Mouse (Mus musculus) embryonic facial prominence, embryonic 12.5 days (tissue): Measurements from ENCODE around the gene Tceanc2. TPM values are rescaled to one million over a fixed set of nuclear protein-coding genes. Genes with fewer than 3 reads are reported as not detected.
"Not testable (repeated sequence)": the region's sequence is repeated elsewhere in the genome, so short reads cannot be mapped to it uniquely, and the experiment has no call there.

Source experiments
- ATAC-seq: fragments of 200-750 bp; cut with Nextera tagmentation; 2 replicates; pipeline ENCODE4 v1.8.0; 2017; ENCODE audit not compliant: insufficient number of reproducible peaks, insufficient read depth, low FRiP score, low TSS enrichment
- H3K27ac ChIP-seq: fragments of 300-500 bp; sonication (generic); 2 replicates; pipeline ENCODE4 v1.5.1; 2016; ENCODE audit warnings: mild to moderate bottlenecking
- H3K27me3 ChIP-seq: fragments of 300-500 bp; sonication (generic); 2 replicates; pipeline ENCODE4 v1.6.1; 2016; ENCODE audit warnings: mild to moderate bottlenecking, moderate library complexity
- H3K36me3 ChIP-seq: fragments of 300-500 bp; sonication (generic); 2 replicates; pipeline ENCODE4 v1.6.1; 2016; ENCODE audit warnings: mild to moderate bottlenecking
- H3K4me1 ChIP-seq: fragments of 300-500 bp; sonication (generic); 2 replicates; pipeline ENCODE4 v1.6.1; 2016
- H3K4me2 ChIP-seq: fragments of 300-500 bp; sonication (generic); replicated peaks from 2 replicates; pipeline ENCODE4 v1.6.1; 2016; ENCODE audit warnings: mild to moderate bottlenecking, moderate library complexity
- H3K4me3 ChIP-seq: fragments of 300-500 bp; sonication (generic); 2 replicates; pipeline ENCODE4 v1.5.1; 2016; ENCODE audit warnings: mild to moderate bottlenecking
- H3K9ac ChIP-seq: fragments of 300-500 bp; sonication (generic); 2 replicates; pipeline ENCODE4 v1.6.1; 2016; ENCODE audit warnings: mild to moderate bottlenecking, moderate library complexity
- H3K9me3 ChIP-seq: fragments of 300-500 bp; sonication (generic); 2 replicates; pipeline ENCODE4 v1.6.1; 2016; ENCODE audit warnings: mild to moderate bottlenecking, moderate library complexity
- WGBS: fragments of 180-500 bp; shearing (Covaris S2); methylation state at CpG from one replicate; pipeline ENCODE4 v1.1.7; 2016; 5-methylcytosine and 5-hydroxymethylcytosine counted together
- polyA plus RNA-seq: library from polyadenylated mRNA; unstranded; fragments of >200 nt; fragmentation: Nextera tagmentation; extraction: Ambion mirVana; gene quantifications from 2 replicates; pipeline ENCODE4 v1.2.1, GENCODE M21; 2016

The Tceanc2 gene
- polyA plus RNA-seq, 1 experiment from 2014 or later: 24.7 TPM

GRCm38 (mm10) chr4:107124376-107124775, 54.5 kb downstream of the Tceanc2 start:
- H3K9ac ChIP-seq: no peak overlapping the region
- 58% methylated on average over 7 of the region's 7 CpGs for WGBS
- no peak overlapping the region for H3K4me2 ChIP-seq
- H3K4me3 ChIP-seq: no peak overlapping the region
- H3K27me3 ChIP-seq: no peaks in the 10 kb centered on the region
- peaks cover 22% of the 10 kb centered on the region for H3K4me1 ChIP-seq
- H3K27ac ChIP-seq: no peak overlapping the region
- no peaks in the 10 kb centered on the region for H3K9me3 ChIP-seq
- H3K36me3 ChIP-seq: no peaks in the 10 kb centered on the region
- ATAC-seq: no peak

DNA sequence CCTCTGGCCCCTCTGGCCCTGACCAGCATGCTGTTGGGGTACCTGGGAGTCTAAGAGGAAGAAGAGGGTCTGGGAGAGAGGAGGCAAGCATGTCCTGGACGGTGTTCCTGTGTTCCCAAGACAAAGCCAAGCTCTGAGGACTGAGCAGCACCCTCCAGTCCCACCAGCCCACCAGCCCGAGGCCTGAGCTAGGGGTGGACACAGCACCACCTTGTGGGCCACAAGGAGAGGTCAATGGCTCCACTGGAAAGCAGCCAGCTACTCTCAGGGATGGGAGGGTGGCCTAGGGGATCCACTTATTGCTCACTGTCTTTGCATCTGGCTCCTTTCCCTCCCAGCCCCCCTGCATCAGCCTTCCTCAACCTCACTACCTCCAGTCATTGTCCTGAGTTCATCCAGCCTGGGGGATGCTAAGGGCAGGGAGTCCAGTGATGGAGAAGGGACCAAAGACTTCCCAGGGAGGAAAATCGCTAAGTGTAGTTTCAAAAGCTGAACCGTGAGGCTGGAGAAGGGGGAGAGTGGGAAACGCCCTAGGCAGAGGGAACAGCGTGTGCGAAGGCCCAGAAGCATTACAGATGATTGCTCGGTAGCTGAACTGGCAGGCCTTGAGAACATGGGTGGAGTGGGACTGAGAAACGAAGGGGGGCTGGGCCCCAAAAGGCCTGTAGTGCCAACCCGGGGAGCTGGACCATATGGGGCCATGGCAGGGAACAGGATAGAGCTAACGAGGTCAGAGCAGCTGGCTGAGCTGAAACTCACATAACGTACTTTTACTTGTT, 57.6 kb downstream of the Tceanc2 start:
- no peak overlapping the region for H3K27ac ChIP-seq
- ATAC-seq: 0 out of 2 replicates have a peak, but pooled peaks have one; percentile 29
- H3K36me3 ChIP-seq: no peaks in the 10 kb centered on the region
- H3K9me3 ChIP-seq: no peaks in the 10 kb centered on the region
- 53% methylated on average over 12 of the region's 12 CpGs for WGBS
- H3K4me3 ChIP-seq: no peak overlapping the region
- no peaks in the 10 kb centered on the region for H3K27me3 ChIP-seq
- peaks cover 8% of the 10 kb centered on the region for H3K4me1 ChIP-seq
- H3K4me2 ChIP-seq: no peak overlapping the region
- H3K9ac ChIP-seq: no peak overlapping the region

DNA sequence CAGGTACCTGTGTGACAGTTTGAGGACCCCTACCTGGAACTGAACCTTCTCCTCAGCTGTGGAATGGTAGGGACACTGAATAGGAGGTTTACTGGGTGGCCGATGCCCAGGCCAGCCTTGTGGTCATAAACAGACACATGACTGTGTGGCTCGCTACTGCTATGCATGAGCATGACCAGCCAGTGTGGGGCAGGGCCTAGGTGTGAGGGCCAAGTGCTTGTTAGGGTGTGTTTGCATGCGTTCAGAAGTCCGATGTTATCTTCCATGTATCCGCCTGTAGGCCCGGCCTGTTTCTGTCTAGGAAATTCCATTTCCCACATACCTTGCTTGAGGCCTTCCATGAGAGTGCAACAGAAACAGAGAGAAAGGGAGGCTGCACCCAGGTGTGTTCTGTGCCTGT, 58.2 kb downstream of the Tceanc2 start:
- H3K27ac ChIP-seq: no peak overlapping the region
- WGBS: 87% methylated on average over 6 of the region's 6 CpGs

GRCm38 (mm10) chr4:107119056-107119455, 59.9 kb downstream of the Tceanc2 start:
- no peak overlapping the region for H3K4me2 ChIP-seq
- no peaks in the 10 kb centered on the region for H3K9me3 ChIP-seq
- no peak overlapping the region for H3K4me3 ChIP-seq
- no peaks in the 10 kb centered on the region for H3K36me3 ChIP-seq
- H3K27ac ChIP-seq: no peak overlapping the region
- H3K27me3 ChIP-seq: no peaks in the 10 kb centered on the region
- no peak for ATAC-seq
- WGBS: 57% methylated on average over 4 of the region's 4 CpGs
- H3K9ac ChIP-seq: no peak overlapping the region
- no peaks in the 10 kb centered on the region; the same call in 1 of the 2 replicates for H3K4me1 ChIP-seq

More for the DNA sequence above, 58.2 kb downstream of the Tceanc2 start:
- no peaks in the 10 kb centered on the region for H3K9me3 ChIP-seq
- H3K4me2 ChIP-seq: no peak overlapping the region
- H3K4me1 ChIP-seq: peaks cover 8% of the 10 kb centered on the region
- H3K4me3 ChIP-seq: no peak overlapping the region
- no peaks in the 10 kb centered on the region for H3K36me3 ChIP-seq
- H3K27me3 ChIP-seq: no peaks in the 10 kb centered on the region
- ATAC-seq: no peak
- no peak overlapping the region for H3K9ac ChIP-seq

- Histone ChIP-seq H3K27ac (no peak overlapping the region), H3K4me3 (no peak overlapping the region), H3K36me3 (no peaks in the 10 kb centered on the region), H3K9me3 (no peaks in the 10 kb centered on the region), H3K9ac (no peak overlapping the region), H3K4me2 (no peak overlapping the region), H3K27me3 (no peaks in the 10 kb centered on the region), H3K4me1 (no peaks in the 10 kb centered on the region)
- WGBS: 81% methylated on average over 2 of the region's 2 CpGs
- no peak for ATAC-seq
Observed at GRCm38 (mm10) chr4:107117741-107118385, 61.1 kb downstream of the Tceanc2 start.

- H3K27ac ChIP-seq: no peak overlapping the region
- no peaks in the 10 kb centered on the region for H3K4me1 ChIP-seq
- no peak overlapping the region for H3K4me3 ChIP-seq
- H3K9me3 ChIP-seq: no peaks in the 10 kb centered on the region
- ATAC-seq: no peak
- no peak overlapping the region for H3K9ac ChIP-seq
- H3K36me3 ChIP-seq: no peaks in the 10 kb centered on the region
- no peaks in the 10 kb centered on the region for H3K27me3 ChIP-seq
- H3K4me2 ChIP-seq: no peak overlapping the region
- 43% methylated on average over 8 of the region's 8 CpGs for WGBS
Observed at GRCm38 (mm10) chr4:107114278-107114677, 64.6 kb downstream of the Tceanc2 start.

- not testable (repeated sequence) for H3K4me3 ChIP-seq, H3K27me3 ChIP-seq, H3K27ac ChIP-seq, ATAC-seq, H3K4me2 ChIP-seq, H3K4me1 ChIP-seq, H3K9ac ChIP-seq, H3K9me3 ChIP-seq, H3K36me3 ChIP-seq
- WGBS: 95% methylated on average over 6 of the region's 6 CpGs
Observed at GRCm38 (mm10) chr4:107109181-107109580, 69.7 kb downstream of the Tceanc2 start.

DNA sequence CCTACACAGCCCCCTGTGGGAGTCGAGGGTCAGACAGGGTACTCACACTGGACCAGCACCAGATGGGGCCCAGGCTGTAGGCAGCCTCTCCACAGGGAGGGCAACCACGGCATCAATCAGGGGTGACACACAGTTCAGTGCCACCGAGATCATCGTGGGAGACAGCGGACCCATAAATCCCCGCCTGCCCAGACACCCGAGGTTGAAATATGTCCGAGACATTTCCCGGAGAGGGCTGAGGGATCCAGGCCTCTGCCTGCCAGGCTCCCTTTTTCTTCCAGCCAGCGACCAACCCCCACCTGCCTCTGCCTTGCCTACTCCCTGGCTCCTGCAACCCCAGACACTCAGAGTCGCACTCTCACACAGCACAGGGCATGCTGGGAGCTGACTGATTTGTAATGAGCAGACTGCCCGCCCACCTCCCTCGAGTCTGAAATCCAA, 70.6 kb downstream of the Tceanc2 start:
- no peaks in the 10 kb centered on the region for H3K36me3 ChIP-seq
- 45% methylated on average over 13 of the region's 13 CpGs for WGBS
- ATAC-seq: no peak
- no peak overlapping the region for H3K9ac ChIP-seq
- peak overlapping the region; percentile 58; the same call in 1 of the 2 replicates for H3K27ac ChIP-seq
- H3K4me1 ChIP-seq: peaks cover 8% of the 10 kb centered on the region; the same call in 1 of the 2 replicates
- H3K9me3 ChIP-seq: no peaks in the 10 kb centered on the region
- no peak overlapping the region for H3K4me3 ChIP-seq
- no peaks in the 10 kb centered on the region for H3K27me3 ChIP-seq
- no peak overlapping the region for H3K4me2 ChIP-seq

DNA sequence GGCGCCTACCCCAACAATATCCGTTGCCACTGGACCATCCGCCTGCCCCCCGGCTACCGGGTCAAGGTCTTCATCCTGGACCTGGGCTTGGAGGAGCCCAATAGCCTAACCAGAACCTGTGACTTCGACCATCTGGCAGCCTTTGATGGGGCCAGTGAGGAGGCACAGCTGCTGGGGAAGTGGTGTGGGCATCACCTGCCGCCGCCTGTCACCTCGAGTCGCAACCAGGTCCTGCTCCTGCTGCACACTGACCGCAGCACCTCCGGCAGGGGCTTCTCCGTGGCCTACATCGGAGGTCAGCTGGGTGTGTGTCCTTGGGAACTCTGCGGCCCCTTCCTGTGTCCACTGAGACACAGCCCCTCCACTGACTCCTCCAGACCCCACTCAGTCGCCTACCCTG, 72.1 kb downstream of the Tceanc2 start:
- H3K27me3 ChIP-seq: no peaks in the 10 kb centered on the region
- ATAC-seq: no peak
- no peak overlapping the region for H3K4me3 ChIP-seq
- H3K36me3 ChIP-seq: no peaks in the 10 kb centered on the region
- H3K4me2 ChIP-seq: no peak overlapping the region
- no peak overlapping the region for H3K27ac ChIP-seq
- 86% methylated on average over 16 of the region's 16 CpGs for WGBS
- H3K9ac ChIP-seq: no peak overlapping the region
- H3K4me1 ChIP-seq: peaks cover 8% of the 10 kb centered on the region; the same call in 1 of the 2 replicates
- H3K9me3 ChIP-seq: no peaks in the 10 kb centered on the region

GRCm38 (mm10) chr4:107102220-107102619, 76.7 kb downstream of the Tceanc2 start:
- Histone ChIP-seq H3K4me1 (0 out of 2 replicates have a peak, but pooled peaks cover under 1% of the 10 kb centered on the region), H3K9ac (no peak overlapping the region), H3K4me3 (no peak overlapping the region), H3K36me3 (no peaks in the 10 kb centered on the region), H3K27ac (no peak overlapping the region), H3K27me3 (no peaks in the 10 kb centered on the region), H3K9me3 (no peaks in the 10 kb centered on the region), H3K4me2 (no peak overlapping the region)
- WGBS: 71% methylated on average over 8 of the region's 8 CpGs
- no peak for ATAC-seq

- Histone ChIP-seq H3K27ac (no peak overlapping the region), H3K9me3 (no peaks in the 10 kb centered on the region), H3K4me3 (no peak overlapping the region), H3K9ac (no peak overlapping the region), H3K36me3 (no peaks in the 10 kb centered on the region), H3K4me1 (peaks cover 24% of the 10 kb centered on the region; the same call in 1 of the 2 replicates), H3K27me3 (no peaks in the 10 kb centered on the region), H3K4me2 (no peak overlapping the region)
- no peak for ATAC-seq
- WGBS: 76% methylated on average over 17 of the region's 17 CpGs
Observed at GRCm38 (mm10) chr4:107098791-107099525, 80.0 kb downstream of the Tceanc2 start.
